Mouse (Mus musculus) kidney, postnatal 14 days (tissue): Measurements from ENCODE around the gene Grip2.

ENCODE experiments used
- DNase-seq: peaks from one replicate; pipeline ENCODE4 v3.0.0; 2022; ENCODE audit warnings: mixed read lengths

The Grip2 gene

GRCm38 (mm10) chr6:91827016-91827570 lies at the start of gene Grip2:
TSS of gene Grip2 (minus strand) at chr6:91827250.
- DNase-seq: no peak

GRCm38 (mm10) chr6:91872781-91873180 lies 45.7 kb upstream of the Grip2 start:
- DNase-seq: no peak

GRCm38 (mm10) chr6:91868091-91868490 lies 41.0 kb upstream of the Grip2 start:
- DNase-seq: no peak

DNA sequence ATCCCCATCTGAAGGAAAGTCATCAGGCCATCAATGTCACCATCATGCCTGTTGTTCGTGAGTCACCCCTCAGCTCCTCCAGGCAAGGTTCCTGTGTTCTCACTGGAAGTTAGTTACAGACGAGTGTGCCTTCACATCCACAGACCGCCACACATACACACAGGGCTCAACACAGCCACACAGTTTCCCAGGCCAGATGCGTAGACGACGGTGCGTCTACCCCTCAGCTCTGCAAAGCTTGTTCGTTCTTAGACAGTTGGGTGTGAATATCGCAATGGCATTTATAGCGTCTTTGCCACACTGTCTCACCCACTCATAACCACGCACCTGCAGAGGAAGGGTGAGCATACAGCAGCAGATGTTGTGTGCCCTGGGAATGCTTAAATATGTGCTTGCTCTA lies 38.6 kb upstream of the Grip2 start:
- DNase-seq: no peak

- DNase-seq: no peak
Observed at GRCm38 (mm10) chr6:91864595-91864994, 37.5 kb upstream of the Grip2 start.

- no peak for DNase-seq
Observed at GRCm38 (mm10) chr6:91862848-91863247, 35.8 kb upstream of the Grip2 start.

DNA sequence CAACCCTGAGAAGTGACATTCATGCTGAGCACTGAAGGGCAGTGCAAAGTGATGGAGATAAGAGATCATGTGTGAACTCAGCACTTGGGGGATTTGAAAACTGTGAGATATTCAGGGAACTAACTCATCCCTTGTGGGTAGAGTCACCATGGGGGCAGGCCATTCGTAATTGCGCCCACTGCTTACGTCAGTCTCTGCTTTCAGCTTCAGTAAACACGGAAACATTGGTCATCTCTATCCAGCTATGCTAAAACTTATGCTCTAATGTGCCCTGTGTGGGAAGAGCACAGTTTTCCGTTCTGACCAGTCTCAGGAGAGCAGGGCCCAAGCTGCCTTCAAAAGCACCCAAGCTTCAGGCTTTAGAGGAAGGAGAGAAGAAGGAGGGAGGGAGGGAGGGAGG lies 31.3 kb upstream of the Grip2 start:
- no peak for DNase-seq

GRCm38 (mm10) chr6:91852550-91852949 lies 25.5 kb upstream of the Grip2 start:
- DNase-seq: peak; percentile 38

- DNase-seq: no peak
Observed at GRCm38 (mm10) chr6:91843628-91844153, 16.6 kb upstream of the Grip2 start.

GRCm38 (mm10) chr6:91842897-91843627 lies 16.0 kb upstream of the Grip2 start:
- no peak for DNase-seq

DNA sequence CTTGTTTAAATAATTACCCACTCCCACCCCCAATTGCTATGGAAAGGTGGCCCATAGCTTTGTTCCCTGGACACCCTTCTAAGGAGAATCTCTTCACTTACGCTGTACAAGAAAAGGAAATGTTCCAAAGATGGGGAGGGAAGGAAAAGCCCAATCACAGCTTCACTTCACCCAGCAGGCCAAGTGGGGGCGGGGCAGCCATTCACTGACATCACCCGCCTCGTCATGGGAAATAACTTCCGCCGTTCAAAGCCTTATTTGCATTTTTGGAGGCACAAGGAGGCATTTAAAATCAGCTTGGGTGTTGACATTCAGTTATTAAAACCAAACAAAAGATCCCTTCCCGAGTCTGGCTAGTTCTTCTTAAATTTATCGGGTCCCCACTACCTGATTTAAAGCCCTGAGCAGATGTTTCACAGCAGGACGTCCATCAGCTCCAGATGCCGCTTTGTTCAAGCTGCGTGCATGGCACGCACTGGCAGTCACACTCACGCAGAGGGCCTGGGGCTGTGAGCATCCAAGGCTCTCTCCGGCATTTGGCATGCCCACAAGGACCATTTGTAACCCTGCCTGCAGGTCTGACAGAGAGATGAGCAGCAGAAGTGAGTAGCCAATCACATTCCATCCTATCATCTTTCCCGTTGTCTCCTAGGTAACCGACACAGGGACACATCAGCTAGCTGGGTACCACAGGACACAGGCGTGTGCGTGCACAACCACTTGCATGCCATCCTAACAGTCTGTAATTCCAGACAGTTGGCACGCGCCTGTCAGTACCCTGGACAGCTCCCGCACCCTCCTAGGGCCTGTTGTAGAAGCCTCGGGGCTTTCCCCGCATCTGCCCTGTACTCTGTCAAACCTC lies 12.2 kb upstream of the Grip2 start:
- DNase-seq: peak; percentile 69

- no peak for DNase-seq
Observed at GRCm38 (mm10) chr6:91832863-91833440, 5.9 kb upstream of the Grip2 start.

DNA sequence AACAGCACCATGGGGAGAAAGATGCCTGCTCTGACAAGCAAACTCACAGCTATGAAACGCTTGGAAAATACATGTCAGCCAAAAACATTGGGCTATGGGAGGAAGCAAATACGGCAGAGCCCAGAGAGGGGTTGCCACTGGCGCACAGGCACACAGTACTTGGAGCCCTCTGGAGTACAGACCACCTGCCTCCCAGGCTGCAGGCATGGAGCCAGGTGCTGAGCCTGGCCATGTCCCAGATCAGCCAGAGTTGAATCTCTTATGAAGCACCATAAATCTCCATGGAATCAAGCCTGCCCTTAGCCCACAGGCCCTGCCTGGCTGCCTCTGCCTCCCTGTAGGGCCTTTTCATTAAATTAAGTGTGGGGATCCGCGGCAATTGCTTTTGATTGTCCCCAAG lies 876 bp upstream of the Grip2 start:
- no peak for DNase-seq

GRCm38 (mm10) chr6:91818271-91818670 lies 8.8 kb downstream of the Grip2 start:
- DNase-seq: no peak

DNA sequence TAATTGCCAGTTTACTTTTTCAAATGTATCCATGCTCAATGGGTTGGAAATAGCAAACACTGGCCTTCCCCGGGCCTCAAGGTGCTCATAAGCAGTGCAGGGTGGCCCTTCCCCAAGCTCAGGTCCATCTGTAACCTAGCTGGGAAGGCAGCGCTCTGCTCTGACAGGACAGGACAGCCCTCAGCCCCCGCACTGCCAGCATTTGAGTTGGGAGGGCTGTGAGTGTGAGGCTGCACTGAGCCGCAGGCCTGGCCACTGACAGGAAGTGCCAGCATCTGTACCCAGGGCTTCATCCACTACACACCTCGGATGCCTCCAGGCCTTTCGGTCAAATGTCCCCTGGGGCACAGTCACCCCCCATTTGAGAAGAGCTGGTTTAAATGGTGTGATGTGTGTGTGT lies 11.1 kb downstream of the Grip2 start:
- DNase-seq: no peak

DNA sequence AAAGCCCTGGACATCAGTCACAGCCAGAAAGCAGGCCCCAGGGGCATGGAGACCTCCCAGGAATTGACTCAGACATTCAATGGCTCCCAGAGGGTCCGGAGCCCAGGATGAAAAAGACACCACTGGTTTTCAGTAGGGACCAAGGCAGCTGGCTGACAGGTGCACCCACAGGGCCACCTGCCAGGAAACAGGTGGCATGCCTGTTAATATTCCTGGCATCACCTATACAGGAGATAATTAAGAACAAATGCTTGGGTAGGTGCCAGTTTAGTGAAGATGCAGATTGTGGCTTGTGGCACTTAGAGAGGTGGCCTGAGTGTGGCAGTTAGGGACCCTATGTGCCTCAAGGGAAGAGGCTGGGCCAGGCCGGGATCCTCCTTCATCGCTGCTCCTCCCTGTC lies 13.4 kb downstream of the Grip2 start:
- no peak for DNase-seq

DNA sequence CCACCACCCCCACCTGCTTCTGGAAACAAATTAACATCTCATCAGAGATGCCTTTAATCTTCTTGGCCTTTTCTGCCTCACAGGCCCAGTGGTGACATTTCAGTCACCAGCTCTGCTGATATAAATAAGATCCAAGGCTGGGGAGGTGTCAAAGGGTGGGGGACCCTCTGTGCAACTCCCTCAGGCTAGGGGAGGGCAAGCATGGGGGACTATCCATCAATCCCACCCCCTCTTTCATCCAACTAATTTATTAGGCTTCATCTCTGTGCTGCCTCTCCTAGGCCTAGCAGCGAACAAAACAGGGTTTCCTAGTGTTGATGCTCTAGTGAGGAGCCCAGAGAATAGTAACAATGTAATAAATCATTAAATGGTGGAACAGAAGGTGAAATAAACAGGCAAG lies 17.0 kb downstream of the Grip2 start:
- DNase-seq: no peak

DNA sequence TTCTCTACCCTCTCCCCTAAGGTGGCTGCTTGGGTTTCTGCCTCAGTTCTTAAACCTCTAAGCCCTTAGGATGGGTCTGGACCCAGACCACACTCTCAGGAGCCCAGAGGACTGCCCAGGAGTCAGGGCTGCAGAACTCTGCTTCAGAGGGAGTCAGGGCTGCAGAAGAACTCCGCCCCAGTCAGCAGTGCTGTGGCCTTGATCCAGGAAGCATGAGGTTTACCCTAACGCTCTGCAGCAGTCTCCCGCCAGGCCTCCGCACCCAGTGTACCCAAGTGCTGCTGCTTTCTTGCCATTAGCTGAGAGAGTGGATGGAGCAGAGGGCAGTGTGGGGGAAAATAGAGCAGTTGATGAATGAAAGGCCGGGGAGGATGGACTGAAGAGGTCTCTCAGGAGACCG lies 19.0 kb downstream of the Grip2 start:
- no peak for DNase-seq

DNA sequence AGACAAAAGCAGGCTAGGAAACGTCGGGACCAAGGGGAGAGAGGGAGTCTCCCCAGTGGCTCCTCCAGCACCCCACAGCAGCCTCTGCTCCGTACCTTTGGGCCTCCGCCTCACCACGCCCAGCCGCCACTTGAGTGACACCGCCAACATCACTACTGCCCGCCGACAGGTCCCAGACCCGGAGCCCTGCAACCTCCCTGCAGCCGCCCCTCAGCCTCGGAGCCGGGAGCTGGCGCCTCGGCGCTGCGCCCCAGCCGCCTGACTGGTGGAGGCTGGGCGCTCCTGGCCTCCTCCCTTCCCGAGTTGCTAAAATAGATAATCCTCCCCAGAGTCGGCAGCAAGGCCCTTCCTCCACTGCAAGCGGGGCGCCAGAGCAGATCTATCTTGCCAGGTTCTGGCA lies 19.9 kb downstream of the Grip2 start:
- peak; percentile 6 for DNase-seq

DNA sequence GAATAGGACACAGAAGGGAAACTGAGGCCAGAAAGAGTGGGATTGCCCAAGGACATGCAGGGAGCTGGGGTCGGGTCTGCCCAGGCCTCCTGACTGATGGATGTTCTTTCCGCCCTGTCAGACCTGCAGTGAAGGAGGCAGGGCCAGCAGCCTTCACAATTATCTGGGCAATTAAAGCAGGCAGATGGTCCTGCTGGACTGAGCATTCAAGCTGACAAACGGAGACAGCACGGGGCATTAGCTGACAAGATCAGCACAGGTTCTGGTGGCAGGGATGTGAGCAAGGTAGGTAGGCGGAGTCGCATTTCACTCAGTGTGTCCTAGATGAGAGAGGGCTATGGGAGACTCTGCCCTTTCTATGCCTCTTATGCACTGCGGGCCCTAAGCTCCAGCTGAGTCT lies 22.9 kb downstream of the Grip2 start:
- DNase-seq: no peak

GRCm38 (mm10) chr6:91798496-91798895 lies 28.6 kb downstream of the Grip2 start:
- no peak for DNase-seq

- no peak for DNase-seq
Observed at GRCm38 (mm10) chr6:91796736-91797135, 30.3 kb downstream of the Grip2 start.

GRCm38 (mm10) chr6:91796064-91796463 lies 31.0 kb downstream of the Grip2 start:
- DNase-seq: peak; percentile 85
